Mouse (Mus musculus): ENCODE data around the gene Coq8a.

DNA sequence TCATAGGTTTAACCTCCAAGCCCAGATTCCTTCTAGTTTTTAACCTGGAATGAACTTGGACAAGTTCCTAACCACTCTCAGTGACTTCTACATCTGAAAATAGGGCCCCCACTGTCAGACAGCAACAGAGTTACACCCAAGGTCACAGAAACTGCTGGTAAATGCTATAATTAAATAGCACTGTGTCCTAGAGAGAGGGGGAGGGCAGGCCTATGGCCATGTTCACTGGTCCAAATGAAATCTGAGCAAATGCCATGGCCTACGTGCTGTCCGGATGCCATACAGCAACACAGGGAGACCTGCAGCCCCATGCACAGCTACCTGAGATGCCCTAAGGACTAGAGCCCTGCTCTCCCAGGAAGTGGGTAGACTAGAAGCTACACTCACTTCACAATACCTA, 19.6 kb downstream of the Coq8a start:
- no peak for TF ChIP-seq CTCF (conservative IDR thresholded peaks at IDR 0.05; ENCODE audit: insufficient read depth, insufficient read length, low read depth, low read length)
- no peak for TF ChIP-seq POLR2A (IDR thresholded peaks at IDR 0.05; ENCODE audit: low read depth, low read length)
